Mouse (Mus musculus) hindbrain, embryonic 15.5 days (tissue): ENCODE results near the gene Kmt5a. TPM values are rescaled to one million over a fixed set of nuclear protein-coding genes. Genes with fewer than 3 reads are reported as not detected.

Source experiments
- ATAC-seq: fragments of 200-750 bp; cut with Nextera tagmentation; 2 replicates; pipeline ENCODE4 v1.8.0; 2017; ENCODE audit warnings: low read depth, moderate number of reproducible peaks, moderate TSS enrichment; ENCODE audit not compliant: low FRiP score
- H3K27ac ChIP-seq: fragments of 300-500 bp; sonication (generic); replicated peaks from 2 replicates; pipeline ENCODE4 v1.5.1; 2015; ENCODE audit warnings: mild to moderate bottlenecking, inconsistent platforms
- H3K27me3 ChIP-seq: fragments of 300-500 bp; sonication (generic); 2 replicates; pipeline ENCODE4 v1.6.1; 2015; ENCODE audit warnings: control low read depth, inconsistent platforms
- H3K36me3 ChIP-seq: fragments of 300-500 bp; sonication (generic); 2 replicates; pipeline ENCODE4 v1.6.1; 2015; ENCODE audit warnings: control low read depth, inconsistent platforms
- H3K4me1 ChIP-seq: fragments of 300-500 bp; sonication (generic); replicated peaks from 2 replicates; pipeline ENCODE4 v1.6.1; 2015; ENCODE audit warnings: control low read depth, inconsistent platforms
- H3K4me2 ChIP-seq: fragments of 300-500 bp; sonication (generic); 2 replicates; pipeline ENCODE4 v1.6.1; 2015; ENCODE audit warnings: moderate library complexity, mild to moderate bottlenecking, inconsistent platforms
- H3K4me3 ChIP-seq: fragments of 300-500 bp; sonication (generic); 2 replicates; pipeline ENCODE4 v1.5.1; 2015; ENCODE audit warnings: mild to moderate bottlenecking, inconsistent platforms
- H3K9ac ChIP-seq: fragments of 300-500 bp; sonication (generic); 2 replicates; pipeline ENCODE4 v1.6.1; 2015; ENCODE audit warnings: inconsistent platforms
- H3K9me3 ChIP-seq: fragments of 300-500 bp; sonication (generic); 2 replicates; pipeline ENCODE4 v1.6.1; 2016; ENCODE audit warnings: control low read depth, inconsistent platforms
- WGBS: fragments of 180-500 bp; shearing (Covaris S2); methylation state at CpG from one replicate; pipeline ENCODE4 v1.1.7; 2015; 5-methylcytosine and 5-hydroxymethylcytosine counted together
- polyA plus RNA-seq: library from polyadenylated mRNA; unstranded; fragments of >200 nt; fragmentation: Nextera tagmentation; extraction: Ambion mirVana; gene quantifications from 2 replicates; pipeline ENCODE4 v1.2.1, GENCODE M21; 2015

Kmt5a gene
- polyA plus RNA-seq, 1 experiment from 2014 or later: 49.3 TPM

DNA sequence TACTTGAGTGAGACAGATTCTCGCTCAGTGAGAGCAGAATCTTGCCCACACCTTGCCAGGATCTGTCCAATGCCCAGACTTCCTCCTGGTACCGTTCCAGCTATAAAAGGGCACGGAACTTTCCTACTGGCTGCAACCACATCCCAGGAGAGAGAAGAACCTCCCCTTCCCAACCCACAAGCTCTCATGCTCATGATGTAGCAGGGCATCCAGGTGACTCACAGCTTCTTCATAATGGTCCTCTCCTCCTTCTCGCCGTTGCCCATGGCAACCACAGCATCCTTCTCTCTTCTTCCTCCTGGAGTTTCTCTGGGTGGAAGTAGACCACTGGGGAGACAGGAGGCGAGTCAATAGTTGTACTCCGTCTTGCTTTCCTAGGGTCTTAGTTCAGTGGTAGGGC, 28.6 kb downstream of the Kmt5a start:
- Histone ChIP-seq H3K4me1 (no peaks in the 10 kb centered on the region), H3K9ac (no peak overlapping the region), H3K9me3 (no peaks in the 10 kb centered on the region), H3K4me2 (no peak overlapping the region), H3K27ac (no peak overlapping the region), H3K4me3 (no peak overlapping the region), H3K27me3 (no peaks in the 10 kb centered on the region), H3K36me3 (peaks cover 24% of the 10 kb centered on the region)
- ATAC-seq: no peak
- WGBS: 95% methylated on average over 7 of the region's 7 CpGs

- H3K4me1 ChIP-seq: no peaks in the 10 kb centered on the region
- no peak overlapping the region for H3K4me3 ChIP-seq
- no peak overlapping the region for H3K9ac ChIP-seq
- H3K27me3 ChIP-seq: no peaks in the 10 kb centered on the region
- peaks cover 18% of the 10 kb centered on the region for H3K36me3 ChIP-seq
- no peak for ATAC-seq
- no peak overlapping the region for H3K4me2 ChIP-seq
- H3K9me3 ChIP-seq: no peaks in the 10 kb centered on the region
- 94% methylated on average over 6 of the region's 6 CpGs for WGBS
- H3K27ac ChIP-seq: no peak overlapping the region
Measured at GRCm38 (mm10) chr5:124469486-124469885, 29.8 kb downstream of the Kmt5a start.

GRCm38 (mm10) chr5:124470591-124471171, 31.0 kb downstream of the Kmt5a start:
- H3K9me3 ChIP-seq: no peaks in the 10 kb centered on the region
- H3K27ac ChIP-seq: no peak overlapping the region
- peaks cover 18% of the 10 kb centered on the region for H3K36me3 ChIP-seq
- H3K4me3 ChIP-seq: no peak overlapping the region
- H3K9ac ChIP-seq: no peak overlapping the region
- H3K27me3 ChIP-seq: no peaks in the 10 kb centered on the region
- peaks cover 6% of the 10 kb centered on the region for H3K4me1 ChIP-seq
- no peak overlapping the region for H3K4me2 ChIP-seq
- 88% methylated on average over 6 of the region's 6 CpGs for WGBS
- ATAC-seq: no peak

- Histone ChIP-seq H3K27ac (0 out of 2 replicates have a peak overlapping the region, but pooled peaks have one; percentile 5), H3K9me3 (no peaks in the 10 kb centered on the region), H3K27me3 (no peaks in the 10 kb centered on the region), H3K9ac (no peak overlapping the region), H3K4me2 (peak overlapping the region; percentile 70), H3K4me3 (peak overlapping the region; percentile 65; the same call in 1 of the 2 replicates), H3K4me1 (peaks cover 35% of the 10 kb centered on the region), H3K36me3 (no peaks in the 10 kb centered on the region)
- WGBS: 84% methylated on average over 1 of the region's 1 CpGs
- no peak for ATAC-seq
Measured at GRCm38 (mm10) chr5:124478873-124479204, 39.1 kb downstream of the Kmt5a start.

GRCm38 (mm10) chr5:124480119-124480518, 40.4 kb downstream of the Kmt5a start:
- no peak for ATAC-seq

DNA sequence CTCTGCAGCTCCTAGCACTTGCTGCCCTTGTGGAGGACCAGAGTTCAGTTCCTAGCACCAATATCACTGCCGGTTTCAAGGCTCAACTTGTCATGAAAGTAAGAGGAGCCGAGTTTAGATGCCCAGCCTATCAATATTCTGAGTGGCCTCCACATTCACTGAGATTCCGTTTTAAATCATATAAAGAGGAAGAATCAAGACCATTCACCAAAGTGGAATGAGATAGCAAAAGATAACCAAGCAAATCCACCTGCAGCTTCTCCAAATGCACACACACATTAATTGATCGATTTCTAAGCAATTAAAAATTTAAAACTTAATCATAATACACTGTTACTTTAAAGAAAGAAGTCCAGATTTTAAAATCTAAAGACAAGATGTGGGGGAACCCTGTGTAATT, 42.0 kb downstream of the Kmt5a start:
- Histone ChIP-seq H3K4me3 (no peak overlapping the region), H3K27me3 (no peaks in the 10 kb centered on the region), H3K9ac (no peak overlapping the region), H3K9me3 (no peaks in the 10 kb centered on the region), H3K27ac (no peak overlapping the region), H3K4me1 (peaks cover 34% of the 10 kb centered on the region), H3K36me3 (no peaks in the 10 kb centered on the region), H3K4me2 (no peak overlapping the region)
- no peak for ATAC-seq
- WGBS: 92% methylated on average over 4 of the region's 4 CpGs

More at GRCm38 (mm10) chr5:124480119-124480518, 40.4 kb downstream of the Kmt5a start:
- no peaks in the 10 kb centered on the region for H3K36me3 ChIP-seq
- no peak overlapping the region for H3K9ac ChIP-seq
- 72% methylated on average over 4 of the region's 4 CpGs for whole genome bisulfite sequencing
- no peaks in the 10 kb centered on the region for H3K27me3 ChIP-seq
- H3K4me1 ChIP-seq: peaks cover 46% of the 10 kb centered on the region
- H3K4me2 ChIP-seq: no peak overlapping the region
- H3K27ac ChIP-seq: no peak overlapping the region
- H3K4me3 ChIP-seq: no peak overlapping the region
- H3K9me3 ChIP-seq: no peaks in the 10 kb centered on the region

DNA sequence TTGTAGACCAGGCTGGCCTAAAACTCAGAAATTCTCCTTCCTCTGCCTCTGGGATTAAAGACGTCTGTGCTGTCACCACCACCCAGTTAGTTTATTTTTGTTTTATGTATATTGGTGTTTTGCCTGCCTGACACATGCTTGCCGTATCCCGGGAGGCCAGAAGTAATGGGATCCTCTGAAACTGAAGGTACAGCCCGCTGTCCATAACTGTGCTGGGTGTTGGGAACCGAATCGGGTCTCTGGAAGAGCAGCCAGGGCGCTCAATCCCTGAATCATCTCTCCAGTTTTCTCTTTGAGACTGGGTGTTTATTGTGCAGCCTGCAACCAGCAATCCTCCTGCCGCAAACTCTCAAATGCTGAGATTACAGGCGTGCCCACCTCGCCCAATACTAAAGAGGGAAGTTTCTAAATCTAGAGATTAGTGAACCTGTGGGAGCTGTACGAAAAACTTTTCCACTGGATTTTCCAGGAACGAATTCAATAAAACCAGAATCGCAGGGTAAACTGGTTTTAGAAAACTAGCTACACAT, 42.8 kb downstream of the Kmt5a start:
- peak overlapping the region; percentile 83 for H3K4me2 ChIP-seq
- no peaks in the 10 kb centered on the region for H3K27me3 ChIP-seq
- H3K27ac ChIP-seq: peak overlapping the region; percentile 99
- peaks cover 26% of the 10 kb centered on the region for H3K4me1 ChIP-seq
- 6% methylated on average over 13 of the region's 13 CpGs for WGBS
- ATAC-seq: no peak
- no peaks in the 10 kb centered on the region for H3K9me3 ChIP-seq
- H3K9ac ChIP-seq: peak overlapping the region; percentile 70
- H3K4me3 ChIP-seq: peak overlapping the region; percentile 70
- no peaks in the 10 kb centered on the region for H3K36me3 ChIP-seq

DNA sequence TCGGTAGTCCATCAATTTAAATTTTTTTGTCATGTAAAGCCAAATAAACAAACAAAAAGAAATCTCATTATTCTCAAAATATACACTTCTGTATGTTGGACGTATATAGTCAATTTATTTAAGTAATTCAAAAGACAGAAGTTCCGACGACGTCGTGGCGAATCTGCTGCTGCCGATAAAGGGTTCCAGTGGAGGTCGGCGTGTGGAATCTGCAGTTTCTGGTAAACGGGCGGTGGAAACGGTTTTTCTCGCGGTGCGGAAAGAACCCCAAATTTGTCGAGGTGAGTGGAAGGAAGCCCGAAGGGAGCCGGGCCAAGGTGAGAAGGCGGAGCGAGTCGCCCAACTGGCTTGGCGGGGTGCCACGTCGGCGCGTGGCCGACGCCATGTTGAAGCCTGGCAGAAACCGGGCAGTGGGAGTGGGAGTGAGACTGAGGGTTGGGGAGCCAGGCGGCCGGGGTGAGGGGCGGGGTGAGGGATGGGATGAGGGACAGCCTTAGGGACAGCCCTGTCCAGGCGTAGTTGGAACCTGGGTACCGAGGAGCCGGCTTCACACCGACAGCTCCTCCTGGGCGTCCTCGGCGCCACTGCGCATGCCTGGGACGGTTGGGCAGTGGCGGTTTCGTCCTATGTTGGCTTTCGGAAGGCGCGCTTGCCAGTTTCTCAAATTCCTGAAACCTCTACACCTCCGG, 43.4 kb downstream of the Kmt5a start, which contains the start of gene Snrnp35:
TSS of gene Snrnp35 (plus strand) at position 169 of the 689 bp plus-strand sequence.
- H3K27ac ChIP-seq: peak within 1 kb of the TSS; percentile 99
- no peaks in the 10 kb centered on the region for H3K36me3 ChIP-seq
- H3K4me1 ChIP-seq: peaks cover 25% of the 10 kb centered on the region
- peak within 1 kb of the TSS; percentile 83 for H3K4me2 ChIP-seq
- 0% methylated on average over 48 of the region's 48 CpGs for WGBS
- ATAC-seq: peak; percentile 92
- no peaks in the 10 kb centered on the region for H3K9me3 ChIP-seq
- peak within 1 kb of the TSS; percentile 70 for H3K9ac ChIP-seq
- H3K27me3 ChIP-seq: no peaks in the 10 kb centered on the region
- peak within 1 kb of the TSS; percentile 70 for H3K4me3 ChIP-seq

- ATAC-seq: peak; percentile 35
- 6% methylated on average over 15 of the region's 15 CpGs for WGBS
- peak overlapping the region; percentile 70 for H3K4me3 ChIP-seq
- peak overlapping the region; percentile 99 for H3K27ac ChIP-seq
- peaks cover 20% of the 10 kb centered on the region for H3K4me1 ChIP-seq
- no peaks in the 10 kb centered on the region for H3K9me3 ChIP-seq
- H3K9ac ChIP-seq: peak overlapping the region; percentile 70
- no peaks in the 10 kb centered on the region for H3K27me3 ChIP-seq
- H3K36me3 ChIP-seq: no peaks in the 10 kb centered on the region
- H3K4me2 ChIP-seq: peak overlapping the region; percentile 83
Measured at GRCm38 (mm10) chr5:124483655-124484396, 44.1 kb downstream of the Kmt5a start.

DNA sequence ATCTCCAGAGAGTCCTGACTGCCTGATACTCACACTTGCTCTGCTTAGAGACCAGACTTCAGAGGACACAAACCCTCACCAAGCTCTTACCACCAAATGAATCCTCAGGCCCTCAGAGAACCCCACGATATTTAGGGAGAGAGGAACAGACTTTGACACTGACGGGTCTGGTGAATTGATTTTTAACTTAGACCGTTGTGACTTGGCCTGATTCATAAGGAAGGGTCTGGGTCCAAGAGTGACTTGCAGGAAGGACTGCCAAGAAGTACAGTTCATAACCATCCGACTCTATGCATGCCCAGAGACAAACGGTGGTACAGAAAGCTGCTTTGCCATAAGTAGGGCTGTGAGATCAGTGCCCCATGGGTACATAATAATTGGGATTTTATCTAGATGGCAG, 45.9 kb downstream of the Kmt5a start:
- no peaks in the 10 kb centered on the region for H3K27me3 ChIP-seq
- no peaks in the 10 kb centered on the region for H3K9me3 ChIP-seq
- ATAC-seq: no peak
- H3K4me3 ChIP-seq: no peak overlapping the region
- peaks cover 17% of the 10 kb centered on the region for H3K4me1 ChIP-seq
- H3K9ac ChIP-seq: no peak overlapping the region
- no peaks in the 10 kb centered on the region; the same call in 1 of the 2 replicates for H3K36me3 ChIP-seq
- H3K4me2 ChIP-seq: no peak overlapping the region
- WGBS: 89% methylated on average over 5 of the region's 5 CpGs
- H3K27ac ChIP-seq: no peak overlapping the region

DNA sequence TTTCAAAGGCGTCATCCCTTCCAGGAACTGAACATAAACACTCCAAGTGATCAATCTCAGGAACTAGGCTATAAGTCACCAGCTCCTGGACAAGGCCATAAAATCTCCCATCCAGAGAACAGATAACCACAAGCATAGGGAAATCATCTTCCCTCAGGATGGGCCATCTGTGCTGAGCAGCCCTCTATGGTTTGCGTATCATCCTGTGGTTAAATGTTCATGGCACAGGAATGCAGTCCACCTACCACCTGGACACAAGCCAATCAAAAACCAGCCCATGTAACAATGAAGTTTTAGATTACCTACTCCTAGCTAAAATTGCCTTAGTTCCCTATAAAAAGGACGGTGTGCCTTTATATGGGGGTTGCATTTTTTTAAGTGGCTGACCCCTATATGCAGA, 49.2 kb downstream of the Kmt5a start:
- H3K4me1 ChIP-seq: peaks cover 11% of the 10 kb centered on the region
- H3K27me3 ChIP-seq: no peaks in the 10 kb centered on the region
- WGBS: 96% methylated on average over 3 of the region's 3 CpGs
- H3K36me3 ChIP-seq: peaks cover 25% of the 10 kb centered on the region
- no peak overlapping the region for H3K27ac ChIP-seq
- no peak overlapping the region for H3K9ac ChIP-seq
- H3K4me2 ChIP-seq: no peak overlapping the region
- ATAC-seq: no peak
- H3K4me3 ChIP-seq: no peak overlapping the region
- no peaks in the 10 kb centered on the region for H3K9me3 ChIP-seq

GRCm38 (mm10) chr5:124491732-124492131, 52.0 kb downstream of the Kmt5a start:
- 80% methylated on average over 4 of the region's 4 CpGs for WGBS
- Histone ChIP-seq H3K27ac (no peak overlapping the region), H3K9me3 (no peaks in the 10 kb centered on the region), H3K4me1 (no peaks in the 10 kb centered on the region), H3K4me3 (no peak overlapping the region), H3K4me2 (no peak overlapping the region), H3K9ac (no peak overlapping the region), H3K27me3 (no peaks in the 10 kb centered on the region), H3K36me3 (peaks cover 27% of the 10 kb centered on the region)
- no peak for ATAC-seq
